Mouse (Mus musculus): ENCODE data around the gene Pygo1.

Gene Pygo1

DNA sequence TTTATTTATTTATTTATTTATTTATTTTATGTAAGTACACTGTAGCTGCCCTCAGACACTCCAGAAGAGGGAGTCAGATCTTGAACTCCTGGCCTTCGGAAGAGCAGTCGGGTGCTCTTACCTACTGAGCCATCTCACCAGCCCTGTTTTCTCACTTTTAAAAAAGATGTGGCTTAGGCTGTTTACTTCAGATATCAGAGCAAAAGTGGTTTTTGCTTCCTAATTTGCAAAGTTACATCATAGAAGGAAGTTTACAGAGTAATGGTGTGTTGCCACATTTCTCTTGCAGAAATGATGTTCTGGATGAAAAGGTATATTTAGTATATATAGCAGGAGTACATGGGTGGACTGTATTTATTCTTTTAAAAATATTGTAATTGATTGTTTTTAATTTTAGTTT lies 66.0 kb downstream of the Pygo1 start:
- in situ Hi-C loops (cut with MboI): no loop called here

DNA sequence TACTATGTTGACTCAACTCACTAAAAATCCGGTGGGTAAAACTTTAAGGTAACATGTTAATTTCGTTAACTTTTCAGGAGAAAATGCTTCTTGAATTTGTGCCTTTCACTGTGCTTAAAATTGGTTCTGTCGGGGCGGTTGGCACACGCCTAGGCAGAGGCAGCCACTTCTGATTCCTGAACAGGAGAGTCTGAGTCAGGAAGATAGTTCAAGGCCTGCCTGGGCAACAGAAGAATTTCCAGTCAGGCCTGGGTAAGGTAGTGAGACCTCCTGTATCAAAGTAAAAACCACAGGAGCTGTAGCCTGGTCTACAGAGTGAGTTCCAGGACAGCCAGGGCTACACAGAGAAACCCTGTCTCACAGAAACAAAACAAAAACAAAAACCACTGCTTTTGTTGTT lies 67.1 kb downstream of the Pygo1 start:
- in situ Hi-C loops (cut with MboI): no loop called here

- in situ Hi-C loops (cut with MboI): no loop called here
Measured at GRCm38 (mm10) chr9:72996167-72996566, 70.7 kb downstream of the Pygo1 start.

- in situ Hi-C loops (cut with MboI): no loop called here
Measured at GRCm38 (mm10) chr9:72996806-72997205, 71.4 kb downstream of the Pygo1 start.

DNA sequence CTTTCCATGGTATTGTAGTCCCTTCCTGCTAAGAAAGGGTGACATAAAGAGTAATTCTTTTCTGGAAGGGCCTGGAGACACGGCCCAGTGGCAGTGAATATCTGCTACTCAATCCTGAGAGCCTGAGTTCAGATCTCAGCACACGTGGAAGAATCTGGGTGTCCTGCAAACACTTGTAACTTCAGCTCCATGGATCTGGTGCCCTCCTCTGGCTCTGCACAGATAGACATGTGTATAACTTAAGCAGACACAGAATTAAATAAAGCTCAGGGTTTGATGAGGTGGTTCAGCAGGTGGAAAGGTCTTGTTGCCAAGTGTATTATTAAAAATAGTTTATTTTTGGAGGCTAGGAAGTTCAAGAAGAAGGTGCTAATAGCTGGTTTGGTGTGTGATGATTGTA lies 75.0 kb downstream of the Pygo1 start:
- in situ Hi-C loops (cut with MboI): no loop called here

GRCm38 (mm10) chr9:73001314-73002011 lies 76.0 kb downstream of the Pygo1 start:
- in situ Hi-C loops (cut with MboI): no loop called here

Measured in mature B cell (primary cell).